ENCODE assay signal across 12 mouse cellular contexts in genomic region chr3:94399663-94400310, GRCm38 (mm10). TPM values are rescaled to one million over a fixed set of nuclear protein-coding genes. Genes with fewer than 3 reads are reported as not detected.
A peak's percentile ranks its signal among the peaks of the same experiment; 100 is the strongest.
DNase-seq lines count a peak whose midpoint lies in the region; ATAC-seq lines count a peak whose summit lies in the region.
"Had no signal": no experiment of that assay in that cellular context is flagged by ENCODE, and none has a peak within 500 bp of the region (broad histone marks: within the 10 kb centered on the region; RNA-seq: fewer than 3 reads in every experiment).

No protein-coding gene starts in this region.

- 0 out of 2 replicates have a peak, but pooled peaks have one; percentile 1 for ATAC-seq in forebrain, embryonic 16.5 days
- peak; percentile 29; the same call in 1 of the 2 replicates for ATAC-seq in midbrain, embryonic 12.5 days (ENCODE audit: low FRiP score, low read depth)

- H3K9ac ChIP-seq in forebrain, embryonic 16.5 days (replicated peaks; ENCODE audit: low read depth, low read length), result peak overlapping the region; percentile 67; the same call in 1 of the 2 replicates
- peak overlapping the region; percentile 62 for H3K9ac ChIP-seq in midbrain, embryonic 12.5 days (replicated peaks)
- H3K9ac ChIP-seq: liver, embryonic 14.5 days had no signal

- no peaks in the 10 kb centered on the region for H3K9me3 ChIP-seq in forebrain, embryonic 16.5 days (ENCODE audit: control insufficient read depth, low read length)
- H3K9me3 ChIP-seq in midbrain, embryonic 12.5 days, result no peaks in the 10 kb centered on the region
- H3K9me3 ChIP-seq: heart, embryonic 10.5 days had no signal

- peak overlapping the region; percentile 78 for H3K4me2 ChIP-seq in forebrain, embryonic 16.5 days (ENCODE audit: low read length)
- peak overlapping the region; percentile 63 for H3K4me2 ChIP-seq in midbrain, embryonic 12.5 days (replicated peaks)

- H3K27me3 ChIP-seq in forebrain, embryonic 16.5 days (replicated peaks; ENCODE audit: control insufficient read depth, insufficient read depth, low read length), result no peaks in the 10 kb centered on the region
- peaks cover 55% of the 10 kb centered on the region for H3K27me3 ChIP-seq in midbrain, embryonic 12.5 days

- peak; percentile 4 for DNase-seq in thymus, postnatal 0 days (ENCODE audit: low spot score)
- DNase-seq in thymus, postnatal 14 days, result no peak
- DNase-seq in retina, postnatal 1 day, result peak; percentile 43
- DNase-seq in kidney, adult 9 months, result no peak
- no peak for DNase-seq in frontal cortex, postnatal 25 days (ENCODE audit: low spot score in 2 of 2)
- no peak for DNase-seq in spleen, adult 18-20 months
- DNase-seq: kidney, adult 11 months had no signal

- peak overlapping the region; percentile 44 for H3K4me3 ChIP-seq in forebrain, embryonic 16.5 days (replicated peaks; ENCODE audit: low read length)
- H3K4me3 ChIP-seq in midbrain, embryonic 12.5 days, result peak overlapping the region; percentile 41; the same call in 1 of the 2 replicates

- H3K36me3 ChIP-seq in forebrain, embryonic 16.5 days (ENCODE audit: control insufficient read depth, insufficient read depth), result no peaks in the 10 kb centered on the region
- H3K36me3 ChIP-seq in midbrain, embryonic 12.5 days, result no peaks in the 10 kb centered on the region
- H3K36me3 ChIP-seq: heart, embryonic 10.5 days had no signal

- 12% methylated on average over 5 of the region's 5 CpGs for WGBS in forebrain, embryonic 16.5 days
- 18% methylated on average over 5 of the region's 5 CpGs for WGBS in midbrain, embryonic 12.5 days

- no peak overlapping the region for H3K27ac ChIP-seq in forebrain, embryonic 16.5 days (ENCODE audit: low read length)
- no peak overlapping the region for H3K27ac ChIP-seq in midbrain, embryonic 12.5 days (replicated peaks)
- H3K27ac ChIP-seq: heart, embryonic 10.5 days; liver, embryonic 14.5 days had no signal

- H3K4me1 ChIP-seq in forebrain, embryonic 16.5 days (replicated peaks; ENCODE audit: control insufficient read depth, insufficient read depth, low read length), result peaks cover 19% of the 10 kb centered on the region
- peaks cover 25% of the 10 kb centered on the region for H3K4me1 ChIP-seq in midbrain, embryonic 12.5 days

RNA-seq across cellular contexts. Expression of gene Lingo4, which starts 1.5 kb away (rescaled TPM):
- 8.2 and 14.0 TPM in 2 replicates for polyA plus RNA-seq in thymus, postnatal 0 days (2015; fragmentation: Nextera tagmentation; extraction: Ambion mirVana)
- 1.1 and 1.2 TPM in 2 replicates for polyA plus RNA-seq in forebrain, embryonic 16.5 days (2015; fragmentation: Nextera tagmentation; extraction: Ambion mirVana)
- 0.68 and 0.71 TPM in 2 replicates for polyA plus RNA-seq in midbrain, embryonic 12.5 days (2016; fragmentation: Nextera tagmentation; extraction: Ambion mirVana)
- polyA plus RNA-seq: heart, embryonic 10.5 days; testis, adult 2 months had no signal

RNA-seq across cellular contexts. Expression of gene Tdrkh, which starts 13.3 kb away (rescaled TPM):
- polyA plus RNA-seq in thymus, postnatal 0 days (2015; fragmentation: Nextera tagmentation; extraction: Ambion mirVana), result 34.3 and 39.1 TPM in 2 replicates
- polyA plus RNA-seq in forebrain, embryonic 16.5 days (2015; fragmentation: Nextera tagmentation; extraction: Ambion mirVana), result 67.0 and 75.3 TPM in 2 replicates
- 54.7 and 63.6 TPM in 2 replicates for polyA plus RNA-seq in midbrain, embryonic 12.5 days (2016; fragmentation: Nextera tagmentation; extraction: Ambion mirVana)

RNA-seq across cellular contexts. Expression of gene Rorc, which starts 27.2 kb away (rescaled TPM):
- 170 and 185 TPM in 2 replicates for polyA plus RNA-seq in thymus, postnatal 0 days (2015; fragmentation: Nextera tagmentation; extraction: Ambion mirVana)
- 0.37 and 0.54 TPM in 2 replicates for polyA plus RNA-seq in forebrain, embryonic 16.5 days (2015; fragmentation: Nextera tagmentation; extraction: Ambion mirVana)
- polyA plus RNA-seq in midbrain, embryonic 12.5 days (2016; fragmentation: Nextera tagmentation; extraction: Ambion mirVana), result 0.18 and 0.28 TPM in 2 replicates

RNA-seq across cellular contexts. Expression of gene C2cd4d, which starts 37.5 kb away (rescaled TPM):
- 1.8 and 3.6 TPM in 2 replicates for polyA plus RNA-seq in thymus, postnatal 0 days (2015; fragmentation: Nextera tagmentation; extraction: Ambion mirVana)
- 1.1 and 1.3 TPM in 2 replicates for polyA plus RNA-seq in forebrain, embryonic 16.5 days (2015; fragmentation: Nextera tagmentation; extraction: Ambion mirVana)
- polyA plus RNA-seq in midbrain, embryonic 12.5 days (2016; fragmentation: Nextera tagmentation; extraction: Ambion mirVana), result 1.9 and 3.3 TPM in 2 replicates

RNA-seq across cellular contexts. Expression of gene Mrpl9, which starts 43.3 kb away (rescaled TPM):
- polyA plus RNA-seq in thymus, postnatal 0 days (2015; fragmentation: Nextera tagmentation; extraction: Ambion mirVana), result 63.5 and 73.6 TPM in 2 replicates
- 58.8 and 62.1 TPM in 2 replicates for polyA plus RNA-seq in forebrain, embryonic 16.5 days (2015; fragmentation: Nextera tagmentation; extraction: Ambion mirVana)
- 58.8 and 64.9 TPM in 2 replicates for polyA plus RNA-seq in midbrain, embryonic 12.5 days (2016; fragmentation: Nextera tagmentation; extraction: Ambion mirVana)

Comparison
In these comparisons a context has a peak if more than half of its experiments do, and no peak if none do; other contexts are left out.
1. DNase-seq: peak in thymus, postnatal 0 days (single experiment) and retina, postnatal 1 day (single experiment); none in thymus, postnatal 14 days (single experiment), kidney, adult 9 months (single experiment), frontal cortex, postnatal 25 days (0 of 2) and spleen, adult 18-20 months (0 of 2).
2. RNA of gene Rorc, which starts 27.2 kb away (polyA plus RNA-seq): 170 to 185 TPM in thymus, postnatal 0 days; 0.37 to 0.54 TPM in forebrain, embryonic 16.5 days and 0.18 to 0.28 TPM in midbrain, embryonic 12.5 days; every median in the first group is over 100 times any median in the second.